Mouse (Mus musculus) cerebellum, adult (tissue): ENCODE measurements at regions not wholly inside any gene's neighbourhood (a gene's known extent, or its start where the extent isn't known, plus 50 kb on each side); places are given as distances from the start of the nearest gene placed in this dataset.

ENCODE experiments used
- ATAC-seq: cut with Nextera tagmentation; 2 replicates; pipeline ENCODE4 v1.9.2; 2017; ENCODE audit warnings: mild to moderate bottlenecking, moderate library complexity, mixed read lengths; ENCODE audit not compliant: insufficient number of reproducible peaks, low FRiP score, low TSS enrichment

GRCm38 (mm10) chr8:125619336-125619906, 49.8 kb upstream of the Sipa1l2 start:
- ATAC-seq: 0 out of 2 replicates have a peak, but pooled peaks have one; percentile 31
